Mouse (Mus musculus): ENCODE measurements around the gene Rps15a. TPM values are rescaled to one million over a fixed set of nuclear protein-coding genes. Genes with fewer than 3 reads are reported as not detected.

Gene Rps15a
- polyA plus RNA-seq, 1 experiment from 2014 or later: 730 TPM

GRCm38 (mm10) chr7:118126219-118126875 lies 10.4 kb upstream of the Rps15a start:
- WGBS: 51% methylated on average over 11 of the region's 11 CpGs
- Histone ChIP-seq H3K4me1 (peaks cover 21% of the 10 kb centered on the region), H3K4me3 (replicated peaks) (0 out of 2 replicates have a peak overlapping the region, but pooled peaks have one; percentile 0), H3K27me3 (replicated peaks) (no peaks in the 10 kb centered on the region), H3K4me2 (peak overlapping the region; percentile 69; the same call in 1 of the 2 replicates), H3K36me3 (peaks cover 15% of the 10 kb centered on the region), H3K27ac (no peak overlapping the region), H3K9ac (no peak overlapping the region), H3K9me3 (no peaks in the 10 kb centered on the region)
- ATAC-seq (ENCODE audit: insufficient read depth, low FRiP score, low read depth): no peak

DNA sequence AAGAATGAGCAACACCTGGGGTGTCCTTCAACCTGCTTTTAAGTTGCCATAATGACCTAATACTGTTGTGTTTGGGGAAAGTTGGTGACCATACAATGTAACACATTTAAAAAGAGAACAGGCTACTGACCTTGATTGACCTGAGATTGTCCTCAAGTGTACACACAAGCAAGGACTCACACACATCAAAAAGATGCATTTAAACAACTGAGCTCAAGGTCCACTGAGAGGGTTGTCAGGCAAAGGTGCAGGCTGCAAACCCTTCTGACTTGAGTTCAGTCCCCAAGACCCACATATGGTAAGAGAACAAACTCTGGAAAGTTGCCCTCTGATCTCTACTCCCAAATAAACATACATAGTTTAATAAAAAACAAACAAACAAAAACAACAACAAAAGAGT lies 9.7 kb upstream of the Rps15a start:
- H3K4me3 ChIP-seq (replicated peaks): no peak overlapping the region
- no peak for ATAC-seq (ENCODE audit: insufficient read depth, low FRiP score, low read depth)
- H3K36me3 ChIP-seq: peaks cover 19% of the 10 kb centered on the region

DNA sequence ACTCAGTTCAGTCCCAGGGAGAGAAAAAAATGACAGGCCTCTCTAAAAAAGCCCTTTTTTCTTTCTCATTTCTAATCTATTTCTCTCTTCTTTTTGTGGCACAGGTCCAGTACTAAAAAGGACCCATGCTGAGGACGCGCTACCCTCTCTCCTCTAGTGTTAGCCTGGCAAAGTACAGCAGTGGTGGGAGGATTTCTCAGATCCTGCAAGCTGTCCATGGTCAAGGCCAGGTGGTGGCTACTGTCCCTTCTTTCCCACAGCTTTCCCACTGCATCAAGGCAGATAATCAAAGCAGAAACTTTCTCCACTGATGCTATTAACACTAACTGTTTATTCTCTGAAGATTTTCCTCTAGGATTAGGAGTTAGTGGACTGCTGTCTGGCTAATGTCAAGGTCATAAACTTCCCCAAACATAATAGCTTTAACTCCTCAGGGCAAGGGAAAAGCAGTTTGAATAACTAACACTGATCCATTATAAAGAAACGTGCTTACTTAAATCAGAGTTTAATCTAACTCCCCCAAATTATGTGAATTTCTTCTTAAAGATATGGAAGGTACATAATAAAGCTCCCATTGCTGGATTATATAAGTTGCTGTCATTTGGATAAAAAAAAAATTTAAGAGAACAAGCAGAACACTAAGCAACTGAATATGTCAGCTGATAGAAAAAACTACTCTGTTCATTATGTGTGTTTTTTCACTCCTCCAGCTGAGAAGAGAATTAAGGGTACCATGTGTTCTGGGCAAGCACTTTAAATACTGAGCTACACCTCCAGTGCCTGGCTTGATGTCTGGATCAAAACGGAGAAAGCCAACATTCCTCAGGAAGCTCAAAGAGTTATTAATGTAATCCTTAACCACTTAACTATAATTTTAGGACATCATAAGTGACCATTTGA lies 7.8 kb upstream of the Rps15a start:
- no peak overlapping the region for H3K27ac ChIP-seq
- H3K4me3 ChIP-seq (replicated peaks): no peak overlapping the region
- H3K9me3 ChIP-seq: no peaks in the 10 kb centered on the region
- WGBS: 62% methylated on average over 4 of the region's 4 CpGs
- peaks cover 33% of the 10 kb centered on the region for H3K36me3 ChIP-seq
- peaks cover 15% of the 10 kb centered on the region for H3K4me1 ChIP-seq
- H3K27me3 ChIP-seq (replicated peaks): no peaks in the 10 kb centered on the region
- H3K9ac ChIP-seq: no peak overlapping the region
- no peak overlapping the region for H3K4me2 ChIP-seq
- no peak for ATAC-seq (ENCODE audit: insufficient read depth, low FRiP score, low read depth)

More for the DNA sequence above, 9.7 kb upstream of the Rps15a start:
- Histone ChIP-seq H3K4me2 (no peak overlapping the region), H3K9me3 (no peaks in the 10 kb centered on the region), H3K9ac (no peak overlapping the region), H3K27me3 (replicated peaks) (no peaks in the 10 kb centered on the region), H3K27ac (no peak overlapping the region), H3K4me1 (peaks cover 21% of the 10 kb centered on the region)

GRCm38 (mm10) chr7:118122235-118122634 lies 6.2 kb upstream of the Rps15a start:
- H3K27me3 ChIP-seq (replicated peaks): no peaks in the 10 kb centered on the region
- ATAC-seq (ENCODE audit: insufficient read depth, low FRiP score, low read depth): no peak
- no peak overlapping the region for H3K27ac ChIP-seq
- no peak overlapping the region for H3K9ac ChIP-seq
- peaks cover 35% of the 10 kb centered on the region for H3K36me3 ChIP-seq
- H3K4me1 ChIP-seq: peaks cover 8% of the 10 kb centered on the region
- H3K9me3 ChIP-seq: no peaks in the 10 kb centered on the region
- no peak overlapping the region for H3K4me3 ChIP-seq (replicated peaks)
- no peak overlapping the region for H3K4me2 ChIP-seq
- WGBS: 94% methylated on average over 7 of the region's 7 CpGs

DNA sequence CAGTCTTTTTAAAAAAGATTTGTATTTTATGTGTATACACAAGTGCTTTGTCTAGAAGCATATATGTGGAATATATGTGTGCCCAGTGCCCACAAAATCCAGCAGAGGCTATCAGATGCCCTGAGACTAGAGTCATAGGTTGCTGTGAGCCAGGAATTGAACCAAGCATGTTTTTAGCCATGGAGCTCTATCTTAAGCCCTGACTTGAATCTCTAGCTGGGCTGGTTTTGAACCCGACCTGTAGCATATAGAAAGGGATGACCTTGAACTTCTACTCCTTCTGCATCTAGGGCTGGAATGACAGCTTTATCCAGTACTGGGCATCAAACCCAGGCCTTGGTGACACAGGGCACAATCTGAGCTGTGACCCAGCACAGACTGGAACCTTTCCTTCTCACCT lies 4.7 kb upstream of the Rps15a start:
- H3K9ac ChIP-seq: no peak overlapping the region
- H3K9me3 ChIP-seq: no peaks in the 10 kb centered on the region
- H3K27ac ChIP-seq: no peak overlapping the region
- 0 out of 2 replicates have a peak, but pooled peaks cover 4% of the 10 kb centered on the region for H3K4me1 ChIP-seq
- no peak for ATAC-seq (ENCODE audit: insufficient read depth, low FRiP score, low read depth)
- WGBS: 65% methylated on average over 1 of the region's 1 CpGs
- no peak overlapping the region for H3K4me2 ChIP-seq
- H3K27me3 ChIP-seq (replicated peaks): no peaks in the 10 kb centered on the region
- peaks cover 35% of the 10 kb centered on the region for H3K36me3 ChIP-seq
- no peak overlapping the region for H3K4me3 ChIP-seq (replicated peaks)

DNA sequence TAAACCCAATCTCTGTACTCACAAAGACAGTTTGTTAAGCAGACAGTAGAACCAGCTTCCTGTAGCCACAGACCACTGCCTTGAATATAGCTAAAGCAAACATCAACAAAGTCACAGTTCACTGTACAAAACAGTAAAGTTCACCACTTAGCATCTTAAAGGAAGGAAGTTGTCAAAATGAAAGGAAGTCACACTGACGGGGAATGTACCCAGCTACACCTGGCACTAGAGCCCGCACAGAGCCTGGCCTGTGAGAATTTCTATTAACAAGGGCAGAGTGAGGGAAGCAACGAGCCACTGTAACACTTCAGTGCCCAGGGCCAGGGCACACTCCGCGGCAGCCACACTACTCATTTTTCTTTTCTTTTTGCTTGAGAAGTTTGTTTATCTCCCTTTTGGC lies 4.0 kb upstream of the Rps15a start:
- 0 out of 2 replicates have a peak, but pooled peaks cover 4% of the 10 kb centered on the region for H3K4me1 ChIP-seq
- H3K9me3 ChIP-seq: no peaks in the 10 kb centered on the region
- H3K36me3 ChIP-seq: peaks cover 35% of the 10 kb centered on the region
- H3K27ac ChIP-seq: no peak overlapping the region; the same call in 1 of the 2 replicates
- no peak overlapping the region for H3K4me2 ChIP-seq
- no peak for ATAC-seq (ENCODE audit: insufficient read depth, low FRiP score, low read depth)
- H3K9ac ChIP-seq: no peak overlapping the region
- WGBS: 80% methylated on average over 5 of the region's 5 CpGs
- no peaks in the 10 kb centered on the region for H3K27me3 ChIP-seq (replicated peaks)
- H3K4me3 ChIP-seq (replicated peaks): no peak overlapping the region

- ATAC-seq (ENCODE audit: insufficient read depth, low FRiP score, low read depth): no peak
- no peaks in the 10 kb centered on the region for H3K9me3 ChIP-seq
- no peak overlapping the region for H3K4me3 ChIP-seq (replicated peaks)
- H3K4me2 ChIP-seq: no peak overlapping the region
- peaks cover 30% of the 10 kb centered on the region for H3K36me3 ChIP-seq
- peak overlapping the region; percentile 22; the same call in 1 of the 2 replicates for H3K27ac ChIP-seq
- H3K4me1 ChIP-seq: peaks cover 6% of the 10 kb centered on the region; the same call in 1 of the 2 replicates
- no peaks in the 10 kb centered on the region for H3K27me3 ChIP-seq (replicated peaks)
- 48% methylated on average over 2 of the region's 2 CpGs for WGBS
- H3K9ac ChIP-seq: no peak overlapping the region
Measured at GRCm38 (mm10) chr7:118119142-118119541, 3.2 kb upstream of the Rps15a start.

GRCm38 (mm10) chr7:118118426-118118825 lies 2.4 kb upstream of the Rps15a start:
- WGBS: 84% methylated on average over 3 of the region's 3 CpGs
- Histone ChIP-seq H3K27ac (peak overlapping the region; percentile 22; the same call in 1 of the 2 replicates), H3K36me3 (peaks cover 28% of the 10 kb centered on the region), H3K4me2 (no peak overlapping the region), H3K27me3 (replicated peaks) (no peaks in the 10 kb centered on the region), H3K9ac (no peak overlapping the region), H3K9me3 (no peaks in the 10 kb centered on the region), H3K4me1 (peaks cover 13% of the 10 kb centered on the region), H3K4me3 (replicated peaks) (no peak overlapping the region)
- no peak for ATAC-seq (ENCODE audit: insufficient read depth, low FRiP score, low read depth)

GRCm38 (mm10) chr7:118117539-118118210 lies 1.7 kb upstream of the Rps15a start:
- 56% methylated on average over 4 of the region's 4 CpGs for WGBS
- Histone ChIP-seq H3K4me1 (peaks cover 19% of the 10 kb centered on the region), H3K27me3 (replicated peaks) (no peaks in the 10 kb centered on the region), H3K9me3 (no peaks in the 10 kb centered on the region), H3K36me3 (peaks cover 30% of the 10 kb centered on the region), H3K9ac (no peak overlapping the region), H3K4me3 (replicated peaks) (no peak overlapping the region), H3K4me2 (no peak overlapping the region), H3K27ac (no peak overlapping the region)
- no peak for ATAC-seq (ENCODE audit: insufficient read depth, low FRiP score, low read depth)

DNA sequence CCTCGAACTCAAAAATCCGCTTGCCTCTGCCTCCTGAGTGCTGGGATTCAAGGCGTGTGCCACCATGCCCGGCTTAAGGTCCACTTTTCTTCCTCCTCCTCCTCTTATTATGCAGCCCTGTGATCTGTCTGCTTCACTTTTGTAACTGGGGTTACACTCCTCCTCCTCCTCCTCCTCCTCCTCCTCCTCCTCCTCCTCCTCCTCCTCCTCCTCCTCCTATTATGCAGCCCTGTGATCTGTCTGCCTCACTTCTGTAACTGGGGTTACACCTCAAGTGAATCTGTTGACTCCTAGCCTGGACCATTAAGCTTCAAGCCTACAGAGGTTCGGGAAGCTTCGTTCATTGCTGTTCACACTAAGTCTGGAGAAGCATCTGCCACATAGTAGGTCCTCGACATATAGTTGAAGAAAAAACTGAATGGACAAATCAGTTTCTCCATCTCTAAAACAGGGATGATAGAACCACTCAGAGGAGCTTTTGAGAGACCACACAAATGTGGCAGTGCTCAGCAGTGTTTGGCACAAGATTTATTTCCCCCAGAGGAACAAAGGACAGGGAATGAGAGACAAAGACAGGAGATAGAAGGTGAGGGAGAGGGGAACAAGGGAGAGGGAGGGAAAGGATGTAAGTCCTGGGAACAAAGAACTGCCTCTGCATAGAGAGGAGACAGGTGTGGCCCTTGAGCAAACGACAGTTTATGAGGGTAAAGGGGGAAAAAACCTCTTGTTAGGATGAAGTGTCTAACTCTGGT lies 975 bp upstream of the Rps15a start:
- H3K27ac ChIP-seq: no peak overlapping the region
- H3K4me2 ChIP-seq: peak overlapping the region; percentile 79
- H3K9me3 ChIP-seq: no peaks in the 10 kb centered on the region
- peaks cover 31% of the 10 kb centered on the region for H3K36me3 ChIP-seq
- no peak overlapping the region for H3K9ac ChIP-seq
- 13% methylated on average over 8 of the region's 8 CpGs for WGBS
- H3K27me3 ChIP-seq (replicated peaks): no peaks in the 10 kb centered on the region
- peak overlapping the region; percentile 78; the same call in 1 of the 2 replicates for H3K4me3 ChIP-seq (replicated peaks)
- no peak for ATAC-seq (ENCODE audit: insufficient read depth, low FRiP score, low read depth)
- peaks cover 25% of the 10 kb centered on the region for H3K4me1 ChIP-seq

DNA sequence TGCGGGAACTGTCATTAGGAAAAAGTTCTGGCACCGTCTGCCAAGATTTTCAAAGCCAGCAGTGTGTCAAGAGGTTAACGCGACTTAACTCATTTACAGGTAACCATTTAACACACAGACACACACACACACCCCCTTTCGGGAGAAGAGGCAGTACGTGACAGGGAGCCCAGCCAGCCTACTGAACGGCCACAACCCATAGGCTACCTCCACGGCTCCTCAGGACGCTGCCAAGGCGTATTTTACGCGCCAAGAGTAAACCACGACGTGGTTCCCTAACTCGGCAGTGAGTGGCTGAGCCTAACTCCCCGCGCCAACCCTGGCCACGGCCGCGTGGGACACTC lies 483 bp downstream of the Rps15a start:
- Histone ChIP-seq H3K27me3 (replicated peaks) (no peaks in the 10 kb centered on the region), H3K4me2 (peak overlapping the region; percentile 71), H3K4me3 (replicated peaks) (peak overlapping the region; percentile 78), H3K27ac (peak overlapping the region; percentile 91), H3K9ac (peak overlapping the region; percentile 98), H3K4me1 (peaks cover 37% of the 10 kb centered on the region), H3K36me3 (peaks cover 31% of the 10 kb centered on the region), H3K9me3 (no peaks in the 10 kb centered on the region)
- WGBS: under 1% methylated on average over 20 of the region's 20 CpGs
- peak; percentile 25; the same call in 1 of the 2 replicates for ATAC-seq (ENCODE audit: insufficient read depth, low FRiP score, low read depth)

Data from stomach, embryonic 15.5 days (tissue).